Mouse (Mus musculus): ENCODE data around the gene Egflam. TPM values are rescaled to one million over a fixed set of nuclear protein-coding genes. Genes with fewer than 3 reads are reported as not detected.

Egflam gene
- total RNA-seq (2014; fragmentation: Nextera tagmentation) = not detected in 2 replicates
- not detected in 2 replicates for total RNA-seq (2017)

DNA sequence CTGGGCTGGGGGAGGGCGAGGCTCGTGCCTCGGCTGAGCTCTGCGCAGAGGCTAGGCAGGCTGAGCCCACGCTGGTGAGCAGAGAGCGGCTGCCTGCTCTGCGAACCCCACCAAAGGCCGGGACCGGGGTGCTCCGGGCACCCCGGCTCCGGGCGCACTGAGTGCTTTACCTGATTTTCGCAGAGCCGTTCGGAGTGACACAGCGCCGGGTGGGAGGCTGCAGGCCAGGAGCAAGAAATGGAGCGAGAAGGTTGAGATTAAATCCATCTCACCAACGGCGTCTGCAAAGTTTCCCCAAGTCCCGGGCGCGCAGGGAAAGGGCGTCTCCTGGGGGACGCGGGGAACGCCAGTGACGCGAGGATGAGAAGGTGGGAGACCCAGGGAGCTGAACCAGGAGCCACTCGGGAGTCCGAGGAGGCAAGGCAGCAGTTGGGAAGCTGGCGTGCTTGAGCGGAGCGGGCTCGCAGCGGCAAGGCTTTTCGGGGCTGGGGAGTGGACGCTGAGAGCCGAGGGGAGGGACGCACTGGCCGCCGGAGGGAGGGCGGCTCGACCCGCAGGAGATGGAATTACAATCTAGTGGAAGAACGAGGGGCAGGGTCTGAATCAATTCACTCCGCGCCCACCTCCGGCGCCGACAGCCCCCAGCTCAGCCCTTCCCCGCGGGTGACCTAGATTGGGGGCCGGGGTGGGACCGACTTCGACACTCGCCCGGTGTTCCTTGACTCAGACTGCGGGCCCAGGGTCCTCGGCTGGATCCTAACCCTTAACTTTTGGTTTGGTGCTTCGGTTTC, at the start of gene Egflam:
TSS of gene Egflam (minus strand) at position 578 of the 791 bp plus-strand sequence.
- no peak for ATAC-seq (replicated peaks; ENCODE audit: poor library complexity, severe bottlenecking)

DNA sequence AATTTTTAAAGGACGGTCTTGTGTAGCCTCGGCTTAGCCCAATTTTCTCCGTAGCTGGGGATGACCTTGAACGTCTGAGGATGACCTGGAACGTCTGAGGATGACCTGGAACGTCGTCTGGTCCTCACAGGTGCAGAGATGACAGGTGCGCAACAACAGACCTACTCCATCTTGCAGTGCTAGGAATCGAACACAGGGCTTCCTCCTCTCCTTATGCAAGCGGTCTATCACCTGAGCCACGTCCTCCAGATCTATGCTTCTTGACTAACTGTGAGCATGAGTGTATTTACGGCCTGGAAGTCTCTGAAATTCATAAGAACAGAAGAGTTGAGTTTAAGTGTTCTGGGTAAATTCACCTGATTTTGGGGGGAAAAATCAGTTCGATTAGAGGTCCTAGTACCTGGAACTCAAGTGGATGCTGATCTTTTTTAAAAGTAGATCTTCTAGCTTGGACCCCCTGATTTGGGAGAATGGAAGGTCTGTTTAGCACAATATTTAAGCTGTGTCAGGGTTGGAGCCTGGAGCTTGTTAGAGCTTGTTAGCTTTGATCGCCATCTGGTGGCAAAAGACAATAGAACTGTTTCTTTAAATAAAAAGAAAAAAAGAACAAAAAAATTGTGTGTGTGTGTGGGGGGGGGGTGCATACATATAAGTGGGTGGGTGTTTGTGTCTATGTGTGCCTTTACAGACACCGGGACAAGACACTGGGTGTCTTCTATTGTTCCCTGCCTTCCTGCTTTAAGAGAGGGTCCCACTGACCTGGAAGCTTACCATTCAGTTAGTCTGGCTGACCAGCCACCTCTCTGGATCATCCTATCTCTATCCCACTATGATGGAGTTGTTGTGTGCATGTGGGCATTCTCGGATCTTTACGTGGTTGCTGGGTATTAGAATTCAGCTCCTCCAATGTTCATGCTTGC, 45.5 kb upstream of the Egflam start:
- ATAC-seq (replicated peaks; ENCODE audit: poor library complexity, severe bottlenecking) = no peak

DNA sequence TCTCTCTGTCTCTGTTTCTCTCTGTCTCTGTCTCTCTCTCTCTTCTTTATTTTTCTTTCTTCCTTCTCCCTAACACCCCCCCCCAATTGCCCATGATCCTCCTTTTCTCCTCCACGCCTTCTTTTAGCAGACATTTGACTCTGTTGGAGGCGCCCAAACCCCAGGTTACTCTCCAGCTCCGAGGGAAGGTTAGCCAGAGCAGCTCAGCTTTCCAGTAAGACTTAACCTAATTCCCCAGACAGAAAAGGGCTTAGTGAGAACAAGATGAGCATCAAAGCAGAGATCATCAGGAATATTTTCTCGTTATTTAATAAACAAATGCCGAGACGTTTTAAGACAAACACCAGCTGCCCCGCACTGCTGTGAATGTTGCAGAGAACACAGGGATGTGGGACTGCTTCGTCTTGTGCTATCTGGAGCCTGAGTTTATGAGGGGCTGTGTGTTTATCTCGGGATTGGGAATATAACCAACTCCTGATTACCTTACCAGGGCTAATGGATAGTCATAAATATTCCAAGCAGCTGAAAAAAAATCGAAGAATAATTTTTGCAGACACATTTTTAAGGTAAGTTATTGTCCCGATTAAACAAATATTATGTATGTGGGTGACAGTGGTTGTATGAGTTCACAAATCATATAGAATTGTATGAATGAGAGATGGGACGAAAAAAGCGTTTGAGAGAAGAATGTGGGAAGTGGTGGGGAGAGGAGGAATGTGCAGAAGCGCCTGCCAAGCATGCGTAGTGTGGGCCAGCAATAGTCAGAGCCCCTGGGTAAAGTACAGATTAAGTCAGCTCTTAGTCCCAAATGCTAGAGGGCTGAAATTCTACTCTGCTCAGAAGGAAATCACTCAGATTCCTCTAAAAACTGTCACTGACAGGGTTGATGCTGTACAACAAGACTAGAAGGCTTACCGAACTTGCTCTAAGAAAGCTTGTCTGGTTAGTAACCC, 44.2 kb upstream of the Egflam start:
- ATAC-seq (replicated peaks; ENCODE audit: poor library complexity, severe bottlenecking) = no peak

DNA sequence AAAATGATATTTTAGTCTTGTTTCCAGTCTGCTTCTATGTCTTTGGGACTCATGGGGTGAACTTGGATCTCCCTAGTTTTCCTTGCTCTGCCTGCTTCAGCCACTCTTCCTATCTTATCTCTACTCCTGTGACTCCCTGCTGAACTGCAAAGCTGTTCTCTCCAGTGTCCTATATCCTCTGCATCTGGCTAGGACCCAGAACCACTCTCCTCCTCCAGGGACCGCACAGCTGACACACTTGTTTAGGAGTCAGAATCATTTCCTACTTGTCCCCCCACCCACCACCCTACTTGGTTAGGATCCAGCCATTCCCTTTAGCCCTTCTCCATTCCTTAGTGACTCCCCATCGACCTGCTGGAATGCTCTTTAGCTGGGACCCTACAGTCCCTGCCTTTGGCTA, 26.1 kb upstream of the Egflam start:
- no peak for ATAC-seq (replicated peaks; ENCODE audit: poor library complexity, severe bottlenecking)

DNA sequence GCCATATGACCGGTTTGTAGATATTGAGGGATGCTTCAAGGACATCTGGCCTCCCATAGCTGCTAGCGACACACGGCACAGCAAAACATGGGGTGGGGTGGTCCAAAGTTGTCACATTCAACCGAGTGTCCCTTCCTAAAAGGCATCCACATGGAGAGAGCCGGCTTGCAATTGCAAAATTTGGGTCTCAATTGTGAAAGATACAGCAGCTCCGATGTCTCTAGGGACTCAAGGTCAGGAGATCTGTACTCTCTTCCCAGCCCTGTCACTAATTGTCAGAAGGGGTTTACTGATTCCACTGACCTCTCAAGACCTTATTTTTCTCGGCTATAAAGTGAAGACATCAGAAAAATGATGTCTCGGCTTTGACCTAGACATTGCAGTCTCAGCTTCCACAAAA, 6.3 kb upstream of the Egflam start:
- ATAC-seq (replicated peaks; ENCODE audit: poor library complexity, severe bottlenecking) = no peak

DNA sequence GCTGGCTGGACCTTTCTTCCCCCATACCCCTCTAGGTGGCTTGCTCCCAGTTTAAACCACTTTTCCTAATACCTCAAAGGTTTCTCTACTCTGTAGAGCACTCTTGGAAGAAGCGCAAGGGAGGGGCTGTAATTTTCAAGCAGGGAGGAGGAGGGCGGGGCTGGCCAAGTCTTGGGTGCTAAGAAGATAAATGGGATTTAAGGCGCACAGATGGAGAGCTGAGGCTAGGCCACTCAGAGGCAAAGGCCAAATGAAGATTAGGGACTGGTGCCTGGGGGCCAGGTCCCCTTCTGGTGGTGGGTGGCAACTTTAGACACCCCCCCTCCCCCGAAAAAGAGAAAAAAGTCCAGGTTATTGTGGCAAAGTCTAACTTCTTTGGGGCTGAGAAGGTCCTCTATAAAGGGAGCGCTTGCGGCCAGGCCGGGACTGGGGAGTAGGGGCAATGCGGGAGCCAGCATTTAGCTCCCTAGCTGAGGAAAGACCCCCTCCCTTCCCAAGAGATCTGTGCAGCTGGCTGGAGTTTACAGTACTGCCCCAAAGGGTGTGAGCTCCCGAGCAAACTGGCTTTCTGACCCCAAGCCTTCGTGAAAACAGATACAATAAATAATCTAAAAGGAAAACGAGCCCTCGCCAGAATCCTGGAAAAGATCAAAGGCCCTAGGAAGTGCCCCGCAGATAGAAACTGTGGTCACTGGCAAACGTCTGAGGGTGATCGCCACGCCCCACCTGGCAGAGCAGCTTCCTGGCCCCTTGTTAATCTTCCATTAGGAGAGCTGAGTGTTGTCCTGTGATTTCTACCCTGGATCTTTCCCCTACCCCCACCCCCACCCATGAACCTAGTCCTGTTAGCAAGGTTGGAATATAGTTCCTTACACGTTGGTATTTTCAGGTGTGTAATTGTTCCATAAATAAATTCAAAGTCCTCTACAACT, 680 bp upstream of the Egflam start:
- no peak for ATAC-seq (replicated peaks; ENCODE audit: poor library complexity, severe bottlenecking)

DNA sequence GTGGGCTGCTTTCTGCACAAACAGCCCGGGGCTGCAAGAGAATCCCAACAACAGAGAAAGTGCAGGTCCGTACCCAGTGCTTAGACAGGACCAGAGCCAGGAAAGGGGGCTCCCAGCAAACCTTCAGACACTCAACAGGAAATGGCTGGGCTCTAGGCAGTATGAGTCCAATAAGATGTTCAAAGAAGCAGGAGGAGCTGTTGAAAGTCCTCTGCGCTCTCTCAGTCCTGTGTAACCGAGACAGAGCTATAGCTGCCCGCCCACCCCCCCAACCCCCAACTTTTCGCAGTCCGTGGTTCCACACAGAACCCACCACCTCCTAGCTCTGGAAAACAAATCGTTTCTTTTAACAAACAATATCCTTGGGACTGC, 763 bp downstream of the Egflam start:
- ATAC-seq (replicated peaks; ENCODE audit: poor library complexity, severe bottlenecking) = no peak

DNA sequence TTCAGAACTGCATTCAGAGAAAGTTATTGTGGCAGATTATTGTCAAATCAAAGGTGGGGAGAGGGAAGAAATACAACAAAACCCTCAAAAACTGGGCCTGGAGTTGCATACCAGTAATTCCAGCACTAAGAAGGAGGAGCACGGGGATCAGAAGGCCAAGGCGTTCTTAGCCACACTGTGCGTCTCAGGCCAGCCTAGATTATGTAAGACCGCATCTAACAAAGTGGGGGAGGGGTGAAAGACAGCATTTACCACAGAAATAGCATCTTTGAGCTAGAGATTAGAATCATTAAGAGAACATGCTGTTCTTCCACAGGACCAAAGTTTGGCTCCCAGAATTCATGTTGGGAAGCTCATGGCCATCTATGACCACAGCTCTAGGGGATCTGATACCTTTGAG, 14.8 kb downstream of the Egflam start:
- ATAC-seq (replicated peaks; ENCODE audit: poor library complexity, severe bottlenecking) = no peak

DNA sequence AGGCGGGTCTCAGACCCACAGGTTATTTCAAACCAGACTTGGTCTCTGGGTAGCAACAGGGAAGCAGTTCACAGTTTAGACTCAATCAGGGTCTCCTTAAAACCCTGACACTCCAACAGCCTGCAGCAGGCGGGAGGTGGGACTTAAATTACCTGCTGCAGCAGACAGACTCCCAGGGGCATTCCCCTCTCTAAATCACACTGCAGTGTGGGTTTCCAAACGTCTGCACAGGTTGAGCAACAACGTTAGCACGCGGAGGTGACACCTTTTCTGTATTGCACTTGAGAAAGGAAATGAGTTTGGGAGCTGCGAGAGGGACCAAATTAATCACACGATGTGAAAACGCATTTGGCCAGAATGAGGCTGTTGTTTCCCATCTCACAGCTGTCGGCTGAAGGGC, 15.7 kb downstream of the Egflam start:
- ATAC-seq (replicated peaks; ENCODE audit: poor library complexity, severe bottlenecking) = no peak

DNA sequence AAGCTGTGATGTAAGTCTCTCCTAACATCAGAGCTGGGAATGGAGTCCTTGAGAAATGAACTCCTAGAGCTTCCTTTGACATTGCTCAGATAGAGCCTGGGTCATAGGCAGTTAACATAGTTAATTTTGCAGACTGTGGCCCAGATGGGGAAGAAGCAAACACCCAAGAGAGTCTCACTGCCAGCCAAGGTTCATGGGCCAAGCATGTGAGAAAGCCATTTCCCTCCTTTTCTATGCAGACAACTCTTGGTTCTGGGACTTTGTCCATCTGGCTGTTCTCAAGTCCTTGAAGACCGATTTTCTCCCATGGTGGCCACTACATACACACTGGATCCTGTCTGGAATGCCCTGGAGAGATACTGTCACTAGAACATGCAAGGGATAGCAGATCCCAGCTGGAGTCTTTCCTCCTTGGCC, 45.6 kb downstream of the Egflam start:
- no peak for ATAC-seq (replicated peaks; ENCODE audit: poor library complexity, severe bottlenecking)

DNA sequence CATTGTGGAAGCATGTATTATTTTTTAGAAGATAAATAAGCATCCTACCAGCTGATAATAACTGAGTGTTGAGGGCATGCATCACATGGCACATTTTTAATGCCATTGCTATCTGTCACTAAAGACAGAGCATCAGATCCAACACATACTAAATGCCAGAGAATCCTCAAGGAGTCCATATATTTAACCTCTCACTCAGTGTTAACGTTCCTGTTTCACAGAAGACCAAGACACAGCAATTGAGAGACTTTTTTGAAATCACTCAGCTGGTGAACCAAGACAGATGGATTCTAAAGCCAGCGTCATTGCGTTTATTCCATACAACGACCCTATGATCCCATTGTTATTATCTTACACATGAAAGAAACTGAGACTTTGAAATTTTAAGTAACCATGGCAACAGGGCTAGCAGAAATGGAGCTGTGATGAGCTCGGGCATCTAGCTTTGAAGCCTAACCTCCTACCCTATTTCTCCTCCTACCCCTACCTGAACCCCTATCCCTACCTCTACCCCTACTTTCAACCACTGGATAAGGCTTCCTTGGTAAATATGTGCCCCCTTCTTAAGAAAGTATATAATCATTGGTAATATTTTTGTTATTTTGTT, 57.4 kb downstream of the Egflam start:
- ATAC-seq (replicated peaks; ENCODE audit: poor library complexity, severe bottlenecking) = no peak

DNA sequence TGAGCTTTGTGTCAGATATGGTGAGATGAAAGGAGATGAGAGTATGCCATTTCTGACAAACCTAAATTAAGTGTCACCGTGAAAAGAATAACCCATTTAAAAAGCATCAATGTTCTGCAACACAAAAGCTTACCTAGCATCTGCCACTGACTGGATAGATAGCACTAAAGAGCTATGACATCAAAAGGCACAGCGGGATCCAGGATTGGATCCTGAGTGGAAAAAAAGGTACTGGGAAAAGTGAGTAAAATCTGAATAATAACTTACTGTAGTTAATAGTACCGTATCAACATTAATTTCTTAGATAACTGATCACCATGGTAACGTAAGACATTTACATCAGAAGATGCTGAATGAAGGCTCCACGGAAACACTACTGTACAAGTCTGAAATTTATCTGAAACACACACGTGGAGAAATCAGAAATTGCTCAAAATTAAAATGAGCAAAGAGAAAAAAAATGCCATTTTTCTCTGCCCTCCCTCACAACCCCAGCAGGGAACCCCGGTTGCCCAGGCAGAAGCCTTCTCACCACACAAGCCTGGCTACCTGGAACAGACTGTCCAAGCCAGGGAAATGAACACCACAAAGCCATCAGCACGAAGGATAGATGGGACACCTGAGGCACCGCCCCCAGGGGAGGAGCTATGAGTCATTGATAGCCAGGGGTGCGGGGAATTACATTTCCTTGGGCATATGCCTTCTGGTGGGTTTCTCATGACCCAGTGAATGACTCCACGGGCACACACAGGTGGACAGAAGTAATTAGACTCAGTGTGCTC, 63.5 kb downstream of the Egflam start:
- ATAC-seq (replicated peaks; ENCODE audit: poor library complexity, severe bottlenecking) = no peak

DNA sequence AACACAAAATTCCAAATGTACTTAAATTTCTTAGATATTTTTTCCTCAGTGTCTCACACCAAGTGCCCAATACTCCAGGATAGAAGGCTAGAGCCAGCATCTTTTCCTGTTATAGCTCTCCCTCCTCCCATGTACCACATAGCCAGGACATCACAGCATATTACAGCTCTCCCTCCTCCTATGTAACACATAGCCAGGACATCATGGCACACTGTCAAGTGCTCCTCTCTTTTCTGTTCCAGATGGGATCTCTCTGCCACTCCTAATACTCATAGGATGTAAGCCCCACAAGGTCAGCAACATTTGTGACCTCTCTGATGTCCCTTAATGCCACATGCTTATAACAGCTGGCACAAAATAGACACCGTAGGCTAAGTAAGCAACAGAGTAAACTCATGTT, 65.3 kb downstream of the Egflam start:
- ATAC-seq (replicated peaks; ENCODE audit: poor library complexity, severe bottlenecking) = no peak

DNA sequence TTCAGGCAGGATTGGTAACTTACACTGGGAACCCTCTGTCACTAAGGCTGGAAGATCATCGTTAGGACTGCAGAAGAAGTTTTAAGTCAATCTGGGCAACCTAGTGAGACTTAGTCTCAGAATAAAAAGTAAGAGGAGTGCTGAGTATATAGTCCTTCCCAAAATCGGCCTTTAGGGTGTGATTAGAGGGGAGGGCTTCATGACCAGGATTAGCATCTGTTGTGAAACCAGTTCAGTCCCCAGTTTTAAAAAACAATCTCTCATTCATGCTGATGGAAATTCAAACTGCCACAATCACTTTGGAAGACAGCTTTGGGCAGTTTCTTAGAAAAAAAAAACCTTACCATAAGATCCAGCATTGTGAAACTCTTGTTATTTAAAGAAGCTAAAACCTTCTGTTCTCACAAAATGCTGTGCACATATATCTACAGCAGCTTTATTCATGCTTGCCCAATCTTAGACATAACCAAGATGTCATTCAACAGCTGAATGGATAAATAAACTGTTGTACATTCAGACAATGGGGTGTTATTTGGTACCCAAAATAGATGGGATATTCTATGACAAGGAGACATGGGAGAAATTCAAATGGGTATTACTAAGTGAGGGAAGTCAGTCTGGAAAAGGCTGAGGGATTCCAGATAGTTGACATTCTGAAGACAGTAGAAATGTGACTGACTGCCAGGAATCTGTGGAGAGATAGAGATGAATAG, 75.4 kb downstream of the Egflam start:
- no peak for ATAC-seq (replicated peaks; ENCODE audit: poor library complexity, severe bottlenecking)

DNA sequence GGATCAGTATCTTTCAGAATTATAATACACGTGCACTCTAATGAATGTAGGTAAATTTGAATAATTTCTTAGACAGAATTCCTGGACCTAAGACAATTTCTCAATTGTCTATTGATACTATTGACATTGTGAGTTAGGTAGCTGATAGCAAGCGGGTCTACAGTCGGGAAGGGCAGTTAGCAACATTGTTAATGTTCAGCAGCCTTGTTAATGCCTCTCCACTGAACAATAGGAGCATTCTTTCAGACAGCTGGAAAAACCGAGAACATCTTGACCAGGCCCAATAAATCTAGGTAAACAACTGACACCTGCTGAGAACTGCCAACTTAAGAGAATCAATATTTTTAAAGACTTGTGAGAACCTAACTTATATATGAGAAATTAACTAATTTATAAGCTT, 77.3 kb downstream of the Egflam start:
- no peak for ATAC-seq (replicated peaks; ENCODE audit: poor library complexity, severe bottlenecking)

DNA sequence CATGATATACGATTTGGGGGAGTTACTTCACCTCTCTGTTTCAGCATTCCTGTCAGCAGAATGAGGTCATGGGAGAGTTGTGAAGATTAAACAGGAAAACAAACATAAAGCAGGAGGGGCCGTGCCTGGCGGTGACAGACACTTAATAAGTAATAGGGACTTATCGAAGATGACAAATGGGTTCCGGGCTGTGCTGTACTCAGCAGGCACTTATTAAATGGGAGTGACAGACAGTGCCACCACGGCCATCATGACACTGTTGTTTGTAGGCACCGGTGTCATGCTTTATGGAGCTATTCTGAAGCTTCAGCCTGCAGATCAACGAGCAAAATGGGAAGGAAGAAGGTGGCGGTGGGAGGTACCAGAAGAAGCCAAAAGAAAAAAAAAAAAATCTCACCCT, 82.7 kb downstream of the Egflam start:
- ATAC-seq (replicated peaks; ENCODE audit: poor library complexity, severe bottlenecking) = no peak

DNA sequence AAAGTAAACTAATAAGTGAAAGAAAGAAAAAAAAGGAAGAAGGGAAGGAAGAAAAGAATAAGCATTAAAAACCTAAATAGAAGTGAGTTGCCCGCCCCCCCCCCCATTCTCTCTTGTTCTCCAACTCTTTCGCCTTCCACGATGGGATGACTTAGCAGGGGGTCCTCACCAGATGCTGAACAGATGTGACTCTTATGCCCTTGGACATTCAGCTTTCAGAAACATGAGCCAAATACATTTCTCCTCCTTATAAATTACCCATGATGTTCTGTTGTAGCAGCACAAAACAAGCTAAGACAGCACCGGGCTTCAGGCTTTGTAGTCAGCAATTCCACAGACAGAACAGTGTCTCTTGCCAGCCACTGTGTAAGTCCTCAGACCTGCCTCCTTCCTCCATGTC, 89.5 kb downstream of the Egflam start:
- ATAC-seq (replicated peaks; ENCODE audit: poor library complexity, severe bottlenecking) = no peak

DNA sequence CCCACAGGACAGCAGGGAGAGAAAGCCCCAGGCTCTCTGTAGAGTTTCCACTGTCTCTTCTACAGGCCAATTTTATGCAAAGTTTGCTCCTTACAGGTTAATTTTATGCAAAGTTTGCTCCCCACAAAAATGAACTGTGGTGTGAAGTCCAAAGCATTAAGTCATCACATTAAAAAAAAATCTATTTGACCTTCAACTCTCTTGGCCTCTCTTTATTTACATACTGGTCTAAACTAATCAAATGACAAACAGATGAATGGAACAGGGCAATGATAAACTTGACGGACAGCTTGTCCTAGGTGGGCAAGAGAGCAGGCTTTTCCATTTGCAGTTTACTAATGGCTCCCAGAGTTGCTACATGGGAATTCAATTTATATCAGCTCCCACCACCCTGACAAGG, 98.3 kb downstream of the Egflam start:
- ATAC-seq (replicated peaks; ENCODE audit: poor library complexity, severe bottlenecking) = no peak
